Mouse (Mus musculus) limb, embryonic 10.5 days (tissue): ENCODE results near the gene Rabif. TPM values are rescaled to one million over a fixed set of nuclear protein-coding genes. Genes with fewer than 3 reads are reported as not detected.
"Not testable (repeated sequence)": the region's sequence is repeated elsewhere in the genome, so short reads cannot be mapped to it uniquely, and the experiment has no call there.

Source experiments
- DNase-seq: peaks from one replicate; pipeline ENCODE4 v3.0.0-alpha.2; 2017; ENCODE audit warnings: low spot score
- H3K27ac ChIP-seq: fragments of 300-500 bp; sonication (generic); 2 replicates; pipeline ENCODE4 v1.5.1; 2016; ENCODE audit warnings: mild to moderate bottlenecking
- H3K27me3 ChIP-seq: fragments of 300-500 bp; sonication (generic); 2 replicates; pipeline ENCODE4 v1.6.1; 2016; ENCODE audit warnings: low read depth, mild to moderate bottlenecking; ENCODE audit not compliant: poor library complexity, severe bottlenecking
- H3K36me3 ChIP-seq: fragments of 300-500 bp; sonication (generic); 2 replicates; pipeline ENCODE4 v1.6.1; 2016; ENCODE audit warnings: mild to moderate bottlenecking, moderate library complexity
- H3K4me1 ChIP-seq: fragments of 300-500 bp; sonication (generic); 2 replicates; pipeline ENCODE4 v1.6.1; 2016
- H3K4me3 ChIP-seq: fragments of 300-500 bp; sonication (generic); 2 replicates; pipeline ENCODE4 v1.5.1; 2016; ENCODE audit warnings: mild to moderate bottlenecking, moderate library complexity
- H3K9me3 ChIP-seq: fragments of 300-500 bp; sonication (generic); replicated peaks from 2 replicates; pipeline ENCODE4 v1.6.1; 2016; ENCODE audit warnings: mild to moderate bottlenecking
- WGBS: fragments of 180-500 bp; shearing (Covaris S2); methylation state at CpG from one replicate; pipeline ENCODE4 v1.1.7; 2016; 5-methylcytosine and 5-hydroxymethylcytosine counted together
- polyA plus RNA-seq: library from polyadenylated mRNA; unstranded; fragments of >200 nt; fragmentation: Nextera tagmentation; extraction: Ambion mirVana; gene quantifications from 2 replicates; pipeline ENCODE4 v1.2.1, GENCODE M21; 2016

The Rabif gene
- polyA plus RNA-seq, 1 experiment from 2014 or later = 38.2 TPM

- Histone ChIP-seq H3K9me3 (no peaks in the 10 kb centered on the region), H3K27ac (peak overlapping the region; percentile 80), H3K27me3 (peaks cover 42% of the 10 kb centered on the region), H3K4me1 (peaks cover 24% of the 10 kb centered on the region), H3K4me3 (no peak overlapping the region; the same call in 1 of the 2 replicates), H3K36me3 (no peaks in the 10 kb centered on the region)
- DNase-seq = peak; percentile 50
- 18% methylated on average over 4 of the region's 4 CpGs for WGBS
These were observed 22.2 kb downstream of the Rabif start for GRCm38 (mm10) chr1:134516491-134517198.

- 94% methylated on average over 14 of the region's 14 CpGs for WGBS
- DNase-seq, H3K36me3 ChIP-seq, H3K9me3 ChIP-seq, H3K4me3 ChIP-seq, H3K27ac ChIP-seq: not testable (repeated sequence)
- Histone ChIP-seq H3K27me3 (peaks cover 30% of the 10 kb centered on the region), H3K4me1 (peaks cover 24% of the 10 kb centered on the region)
These were observed 23.4 kb downstream of the Rabif start for GRCm38 (mm10) chr1:134517841-134518240.

- Histone ChIP-seq H3K4me1 (peaks cover 17% of the 10 kb centered on the region), H3K4me3 (no peak overlapping the region), H3K27ac (no peak overlapping the region), H3K27me3 (peaks cover 22% of the 10 kb centered on the region), H3K36me3 (no peaks in the 10 kb centered on the region), H3K9me3 (no peaks in the 10 kb centered on the region)
- 12% methylated on average over 7 of the region's 7 CpGs for WGBS
- peak; percentile 55 for DNase-seq
These were observed 24.2 kb downstream of the Rabif start for GRCm38 (mm10) chr1:134518677-134519076.

- 94% methylated on average over 5 of the region's 5 CpGs for WGBS
- not testable (repeated sequence) for H3K4me3 ChIP-seq, DNase-seq, H3K36me3 ChIP-seq, H3K27ac ChIP-seq, H3K9me3 ChIP-seq
- Histone ChIP-seq H3K4me1 (peaks cover 16% of the 10 kb centered on the region), H3K27me3 (peaks cover 17% of the 10 kb centered on the region)
These were observed 24.8 kb downstream of the Rabif start for GRCm38 (mm10) chr1:134519201-134519600.

- H3K27ac ChIP-seq = no peak overlapping the region
- H3K4me3 ChIP-seq = no peak overlapping the region
- 86% methylated on average over 8 of the region's 8 CpGs for WGBS
- no peak for DNase-seq
- H3K9me3 ChIP-seq = no peaks in the 10 kb centered on the region
- H3K27me3 ChIP-seq = peaks cover 8% of the 10 kb centered on the region; the same call in 1 of the 2 replicates
- no peaks in the 10 kb centered on the region for H3K36me3 ChIP-seq
- peaks cover 16% of the 10 kb centered on the region for H3K4me1 ChIP-seq
These were observed 25.7 kb downstream of the Rabif start for GRCm38 (mm10) chr1:134520001-134520721.

GRCm38 (mm10) chr1:134521163-134521562 is 26.7 kb downstream of the Rabif start:
- H3K4me1 ChIP-seq = peaks cover 11% of the 10 kb centered on the region
- no peaks in the 10 kb centered on the region for H3K36me3 ChIP-seq
- no peak overlapping the region for H3K4me3 ChIP-seq
- no peaks in the 10 kb centered on the region for H3K9me3 ChIP-seq
- no peak overlapping the region for H3K27ac ChIP-seq
- DNase-seq = no peak
- H3K27me3 ChIP-seq = no peaks in the 10 kb centered on the region
- WGBS = 82% methylated on average over 7 of the region's 7 CpGs

- no peaks in the 10 kb centered on the region for H3K36me3 ChIP-seq
- no peaks in the 10 kb centered on the region for H3K27me3 ChIP-seq
- no peaks in the 10 kb centered on the region for H3K9me3 ChIP-seq
- no peak for DNase-seq
- no peak overlapping the region for H3K4me3 ChIP-seq
- no peak overlapping the region for H3K27ac ChIP-seq
- 62% methylated on average over 2 of the region's 2 CpGs for WGBS
- H3K4me1 ChIP-seq = no peaks in the 10 kb centered on the region
These were observed 27.9 kb downstream of the Rabif start for GRCm38 (mm10) chr1:134522325-134522724.

GRCm38 (mm10) chr1:134524424-134524823 is 30.0 kb downstream of the Rabif start:
- no peaks in the 10 kb centered on the region for H3K4me1 ChIP-seq
- no peak for DNase-seq
- no peak overlapping the region for H3K4me3 ChIP-seq
- H3K9me3 ChIP-seq = no peaks in the 10 kb centered on the region
- WGBS = 76% methylated on average over 5 of the region's 5 CpGs
- H3K36me3 ChIP-seq = no peaks in the 10 kb centered on the region
- H3K27me3 ChIP-seq = no peaks in the 10 kb centered on the region
- H3K27ac ChIP-seq = no peak overlapping the region

- Histone ChIP-seq H3K27me3 (no peaks in the 10 kb centered on the region), H3K4me3 (no peak overlapping the region), H3K36me3 (no peaks in the 10 kb centered on the region), H3K9me3 (no peaks in the 10 kb centered on the region), H3K27ac (no peak overlapping the region), H3K4me1 (no peaks in the 10 kb centered on the region)
- WGBS = 90% methylated on average over 1 of the region's 1 CpGs
- no peak for DNase-seq
These were observed 30.6 kb downstream of the Rabif start for GRCm38 (mm10) chr1:134525015-134525414.

GRCm38 (mm10) chr1:134526752-134527151 is 32.3 kb downstream of the Rabif start:
- no peaks in the 10 kb centered on the region for H3K27me3 ChIP-seq
- no peak overlapping the region for H3K27ac ChIP-seq
- no peak for DNase-seq
- H3K4me3 ChIP-seq = no peak overlapping the region
- WGBS = 86% methylated on average over 6 of the region's 6 CpGs
- H3K4me1 ChIP-seq = no peaks in the 10 kb centered on the region
- no peaks in the 10 kb centered on the region for H3K9me3 ChIP-seq
- H3K36me3 ChIP-seq = no peaks in the 10 kb centered on the region

- Histone ChIP-seq H3K27me3 (no peaks in the 10 kb centered on the region), H3K4me1 (no peaks in the 10 kb centered on the region), H3K27ac (no peak overlapping the region), H3K9me3 (no peaks in the 10 kb centered on the region), H3K36me3 (no peaks in the 10 kb centered on the region), H3K4me3 (no peak overlapping the region)
- WGBS = 87% methylated on average over 6 of the region's 6 CpGs
- no peak for DNase-seq
These were observed 36.2 kb downstream of the Rabif start for GRCm38 (mm10) chr1:134530618-134531017.

GRCm38 (mm10) chr1:134533710-134534109 is 39.3 kb downstream of the Rabif start:
- WGBS = 93% methylated on average over 10 of the region's 10 CpGs
- not testable (repeated sequence) for H3K4me1 ChIP-seq, H3K36me3 ChIP-seq, DNase-seq, H3K4me3 ChIP-seq, H3K27ac ChIP-seq, H3K9me3 ChIP-seq, H3K27me3 ChIP-seq

- H3K27me3 ChIP-seq = no peaks in the 10 kb centered on the region
- no peak overlapping the region for H3K4me3 ChIP-seq
- no peaks in the 10 kb centered on the region for H3K36me3 ChIP-seq
- H3K4me1 ChIP-seq = no peaks in the 10 kb centered on the region
- no peaks in the 10 kb centered on the region for H3K9me3 ChIP-seq
- 98% methylated on average over 1 of the region's 1 CpGs for WGBS
- H3K27ac ChIP-seq = no peak overlapping the region
- DNase-seq = no peak
These were observed 40.6 kb downstream of the Rabif start for GRCm38 (mm10) chr1:134535054-134535453.
